In the genomic region with DNA sequence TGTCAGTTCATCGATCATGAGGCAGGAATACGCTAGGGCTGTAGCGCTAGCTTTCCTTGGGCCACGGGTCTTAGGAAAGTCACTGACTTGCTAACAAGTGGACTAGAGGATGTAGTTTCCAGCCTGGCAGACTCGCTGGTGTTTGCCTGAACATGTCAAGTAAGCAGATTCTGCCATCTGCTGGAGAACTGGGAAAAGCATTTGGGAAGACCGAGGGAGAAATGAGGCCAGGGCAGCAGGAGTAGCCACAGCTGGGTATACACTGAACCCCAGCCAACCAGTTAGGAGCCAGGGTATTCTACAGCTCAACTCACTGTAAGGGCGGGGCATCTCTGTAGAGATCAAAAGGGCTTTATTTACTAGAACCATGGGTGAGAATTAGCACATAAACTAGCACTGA, we compare ENCODE assay signal across 8 mouse cellular contexts. TPM values are rescaled to one million over a fixed set of nuclear protein-coding genes. Genes with fewer than 3 reads are reported as not detected.
DNase-seq lines count a peak whose midpoint lies in the region; ATAC-seq and TF ChIP-seq lines count a peak whose summit lies in the region.
"Had no signal": no experiment of that assay in that cellular context is flagged by ENCODE, and none has a peak within 500 bp of the region (broad histone marks: within the 10 kb centered on the region; RNA-seq: fewer than 3 reads in every experiment).

No protein-coding gene starts in this region.

- H3K27ac ChIP-seq in kidney, adult 2 months (ENCODE audit: insufficient read depth, low read depth, low read length), result no peak overlapping the region
- no peak overlapping the region for H3K27ac ChIP-seq in kidney, embryonic 14.5 days (ENCODE audit: low read depth, low read length)
- H3K27ac ChIP-seq in ES-E14 (ENCODE audit: insufficient read depth, low read depth, low read length, poor library complexity, severe bottlenecking), result peak overlapping the region; percentile 79
- H3K27ac ChIP-seq in kidney, postnatal 0 days, result no peak overlapping the region
- H3K27ac ChIP-seq: midbrain, embryonic 12.5 days had no signal

- H3K36me3 ChIP-seq in kidney, adult 2 months (ENCODE audit: control insufficient read depth, insufficient read depth, low read length), result peaks cover 2% of the 10 kb centered on the region; the same call in 1 of the 2 replicates
- peaks cover 21% of the 10 kb centered on the region for H3K36me3 ChIP-seq in kidney, embryonic 14.5 days (ENCODE audit: control insufficient read depth, insufficient read depth, low read length)
- H3K36me3 ChIP-seq in C2C12 (ENCODE audit: control insufficient read depth, insufficient read depth) (peaks cover 55% of the 10 kb centered on the region), ES-E14 (ENCODE audit: control insufficient read depth, insufficient read depth, low read length, poor library complexity, severe bottlenecking) (peaks cover 29% of the 10 kb centered on the region)
- peaks cover 28% of the 10 kb centered on the region for H3K36me3 ChIP-seq in kidney, postnatal 0 days (ENCODE audit: insufficient read depth, low read length)

- peak; percentile 32 for DNase-seq in kidney, adult 2 months
- peak; percentile 79 for DNase-seq in ES-E14 (ENCODE audit: low read depth, low spot score)
- DNase-seq in kidney, postnatal 0 days (ENCODE audit: low spot score), result peak; percentile 77
- no peak for DNase-seq in ovary, postnatal 10 days (ENCODE audit: low spot score)
- no peak for DNase-seq in frontal cortex, postnatal 25 days (ENCODE audit: low spot score in 2 of 2)

- H3ac ChIP-seq in C2C12 (ENCODE audit: control insufficient read depth, insufficient read length, low read depth), result no peak overlapping the region

- peaks cover 30% of the 10 kb centered on the region for H3K79me2 ChIP-seq in C2C12 (ENCODE audit: control insufficient read depth, insufficient read depth)

- no peak overlapping the region for H3K9ac ChIP-seq in kidney, embryonic 14.5 days (ENCODE audit: low read depth, low read length)
- peak overlapping the region; percentile 50; the same call in 1 of the 2 replicates for H3K9ac ChIP-seq in ES-E14 (ENCODE audit: insufficient read depth, low read depth, low read length, poor library complexity, severe bottlenecking)
- H3K9ac ChIP-seq in kidney, postnatal 0 days (ENCODE audit: low read depth, low read length), result no peak overlapping the region
- H3K9ac ChIP-seq: midbrain, embryonic 12.5 days had no signal

- no peaks in the 10 kb centered on the region for H3K27me3 ChIP-seq in kidney, adult 2 months (replicated peaks; ENCODE audit: control insufficient read depth, insufficient read depth, low read length)
- no peaks in the 10 kb centered on the region for H3K27me3 ChIP-seq in kidney, embryonic 14.5 days (ENCODE audit: control insufficient read depth, insufficient read depth, low read length)
- H3K27me3 ChIP-seq in C2C12 (ENCODE audit: control insufficient read depth, insufficient read depth, insufficient read length), result no peaks in the 10 kb centered on the region
- no peaks in the 10 kb centered on the region for H3K27me3 ChIP-seq in kidney, postnatal 0 days (ENCODE audit: insufficient read depth, low read length)
- H3K27me3 ChIP-seq: midbrain, embryonic 12.5 days had no signal

- peak; percentile 62 for TF ChIP-seq CTCF in kidney, adult 2 months (conservative IDR thresholded peaks at IDR 0.05; ENCODE audit: insufficient read depth, insufficient read length, low read depth, low read length)
- TF ChIP-seq CTCF in C2C12 (IDR thresholded peaks at IDR 0.05; ENCODE audit: control insufficient read depth, insufficient read depth, insufficient read length), result peak; percentile 16
- peak; percentile 71 for TF ChIP-seq CTCF in kidney, postnatal 0 days (IDR thresholded peaks at IDR 0.05; ENCODE audit: low read depth)

- H3K4me2 ChIP-seq in kidney, embryonic 14.5 days (replicated peaks; ENCODE audit: low read depth, low read length), result no peak overlapping the region
- H3K4me2 ChIP-seq in kidney, postnatal 0 days (ENCODE audit: low read length), result no peak overlapping the region
- H3K4me2 ChIP-seq: midbrain, embryonic 12.5 days had no signal

- no peak overlapping the region for H3K4me3 ChIP-seq in kidney, adult 2 months (ENCODE audit: insufficient read depth, low read depth, low read length)
- no peak overlapping the region for H3K4me3 ChIP-seq in kidney, embryonic 14.5 days (ENCODE audit: low read length)
- H3K4me3 ChIP-seq in C2C12 (ENCODE audit: insufficient read depth, poor library complexity, severe bottlenecking), result no peak overlapping the region
- H3K4me3 ChIP-seq in ES-E14 (ENCODE audit: insufficient read depth in 1 of 2, low read depth in 1 of 2, low read length in 2 of 2, poor library complexity in 1 of 2, severe bottlenecking in 1 of 2), result peak overlapping the region in 1 of 2 experiments; percentile 19; a peak in 1 of 4 replicates
- no peak overlapping the region for H3K4me3 ChIP-seq in kidney, postnatal 0 days (replicated peaks; ENCODE audit: low read depth, low read length)
- H3K4me3 ChIP-seq: midbrain, embryonic 12.5 days had no signal

- peaks cover 10% of the 10 kb centered on the region for H3K79me3 ChIP-seq in C2C12 (ENCODE audit: low read depth)

- no peak for TF ChIP-seq POLR2A in kidney, adult 2 months (IDR thresholded peaks at IDR 0.05; ENCODE audit: low read depth, low read length)

- 51% methylated on average over 7 of the region's 7 CpGs for WGBS in kidney, adult 2 months
- WGBS in kidney, embryonic 14.5 days, result 54% methylated on average over 7 of the region's 7 CpGs
- 46% methylated on average over 7 of the region's 7 CpGs for WGBS in kidney, postnatal 0 days

- no peaks in the 10 kb centered on the region; the same call in 1 of the 2 replicates for H3K4me1 ChIP-seq in kidney, adult 2 months (ENCODE audit: control insufficient read depth, insufficient read depth, low read length)
- no peaks in the 10 kb centered on the region; the same call in 1 of the 2 replicates for H3K4me1 ChIP-seq in kidney, embryonic 14.5 days (ENCODE audit: control insufficient read depth, insufficient read depth, low read length)
- peaks cover 0 to 7% of the 10 kb centered on the region in 2 experiments; a peak in 2 of 4 replicates for H3K4me1 ChIP-seq in ES-E14 (ENCODE audit: control insufficient read depth in 2 of 2, insufficient read depth in 2 of 2, low read length in 2 of 2, poor library complexity in 1 of 2)
- no peaks in the 10 kb centered on the region for H3K4me1 ChIP-seq in kidney, postnatal 0 days (replicated peaks; ENCODE audit: insufficient read depth, low read length)

- H3K9me3 ChIP-seq in kidney, embryonic 14.5 days (ENCODE audit: control insufficient read depth, low read length), result no peaks in the 10 kb centered on the region
- H3K9me3 ChIP-seq in ES-E14 (ENCODE audit: control insufficient read depth, insufficient read depth, low read depth, low read length), result no peaks in the 10 kb centered on the region
- H3K9me3 ChIP-seq in kidney, postnatal 0 days (replicated peaks; ENCODE audit: low read length), result no peaks in the 10 kb centered on the region
- H3K9me3 ChIP-seq: midbrain, embryonic 12.5 days had no signal

- in situ Hi-C loops in ES-E14 (cut with MboI; ENCODE audit: low sequenced_read_pairs in 2 of 2, unreplicated experiment in 2 of 2), result no loop called here

- ATAC-seq in kidney, embryonic 14.5 days (ENCODE audit: low FRiP score, low TSS enrichment), result no peak
- ATAC-seq in kidney, postnatal 0 days (replicated peaks; ENCODE audit: low FRiP score, low read depth), result no peak

TF ChIP-seq in C2C12, 6 proteins besides CTCF, POLR2A, EP300 and RAD21:
- TF ChIP-seq FOSL1 (IDR thresholded peaks at IDR 0.05; ENCODE audit: insufficient read depth, low read length, poor library complexity, severe bottlenecking) (no peak), CEBPB (IDR thresholded peaks at IDR 0.05; ENCODE audit: low read depth) (no peak), MYOD1 (IDR thresholded peaks at IDR 0.05; ENCODE audit: control insufficient read depth, insufficient read length, low read depth) (no peak), USF1 (IDR thresholded peaks at IDR 0.05; ENCODE audit: low read depth) (no peak), MYOG (IDR thresholded peaks at IDR 0.05; ENCODE audit: control insufficient read depth, extremely low read depth, insufficient read length) (no peak), MAX (IDR thresholded peaks at IDR 0.05) (no peak)

TF ChIP-seq in ES-E14, 5 proteins besides CTCF, POLR2A, EP300 and RAD21:
- TF ChIP-seq ZNF384 (IDR thresholded peaks at IDR 0.05; ENCODE audit: low read depth, low read length) (no peak), MAFK (IDR thresholded peaks at IDR 0.05; ENCODE audit: insufficient read depth, low read depth, low read length) (peak; percentile 48; the same call in 1 of the 2 replicates), CHD2 (IDR thresholded peaks at IDR 0.05; ENCODE audit: low read depth, low read length) (no peak), HCFC1 (IDR thresholded peaks at IDR 0.05; ENCODE audit: borderline replicate concordance, insufficient read depth, low read length) (no peak), ZC3H11A (IDR thresholded peaks at IDR 0.05; ENCODE audit: borderline replicate concordance, low read depth, low read length) (no peak)

RNA-seq across cellular contexts. Expression of gene Ttf1, which starts 6.3 kb away (rescaled TPM):
- polyA plus RNA-seq in kidney, adult 2 months (2012; rRNA removed), result 5.6 and 6.5 TPM in 2 replicates
- polyA plus RNA-seq in kidney, embryonic 14.5 days (2014; fragmentation: Nextera tagmentation; extraction: Ambion mirVana), result 9.4 and 10.9 TPM in 2 replicates
- polyA plus RNA-seq in C2C12 (2012; fragmentation: generic; extraction: Trizol), result 3.4 TPM
- 21.0 and 24.4 TPM in 2 replicates for total RNA-seq in ES-E14 (2012; rRNA removed)
- polyA plus RNA-seq in kidney, postnatal 0 days (2015; fragmentation: Nextera tagmentation; extraction: Ambion mirVana), result 6.6 and 7.0 TPM in 2 replicates

RNA-seq across cellular contexts. Expression of gene Cfap77, which starts 11.5 kb away (rescaled TPM):
- polyA plus RNA-seq in kidney, adult 2 months (2012; rRNA removed), result 0.31 and 0.61 TPM in 2 replicates
- 0.37 and 0.51 TPM in 2 replicates for polyA plus RNA-seq in kidney, embryonic 14.5 days (2014; fragmentation: Nextera tagmentation; extraction: Ambion mirVana)
- 0.12 TPM for polyA plus RNA-seq in C2C12 (2012; fragmentation: generic; extraction: Trizol)
- total RNA-seq in ES-E14 (2012; rRNA removed), result 1.0 and 2.6 TPM in 2 replicates
- polyA plus RNA-seq in kidney, postnatal 0 days (2015; fragmentation: Nextera tagmentation; extraction: Ambion mirVana), result 0.14 and 0.36 TPM in 2 replicates

RNA-seq across cellular contexts. Expression of gene Setx, which starts 57.6 kb away (rescaled TPM):
- 3.1 and 3.4 TPM in 2 replicates for polyA plus RNA-seq in kidney, adult 2 months (2012; rRNA removed)
- 10.6 and 18.5 TPM in 2 replicates for polyA plus RNA-seq in kidney, embryonic 14.5 days (2014; fragmentation: Nextera tagmentation; extraction: Ambion mirVana)
- polyA plus RNA-seq in C2C12 (2012; fragmentation: generic; extraction: Trizol), result 4.7 TPM
- total RNA-seq in ES-E14 (2012; rRNA removed), result 119 and 123 TPM in 2 replicates
- polyA plus RNA-seq in kidney, postnatal 0 days (2015; fragmentation: Nextera tagmentation; extraction: Ambion mirVana), result 6.8 and 7.7 TPM in 2 replicates

Comparison
In these comparisons a context has a peak if more than half of its experiments do, and no peak if none do; other contexts are left out.
1. DNase-seq: peak in kidney, adult 2 months (single experiment), ES-E14 (single experiment) and kidney, postnatal 0 days (single experiment); none in ovary, postnatal 10 days (single experiment) and frontal cortex, postnatal 25 days (0 of 2).
2. CTCF ChIP-seq: peak in every context shown above with its lines; median percentile 71 in kidney, postnatal 0 days; 62 in kidney, adult 2 months; 16 in C2C12.